Mouse (Mus musculus): ENCODE measurements at regions not wholly inside any gene's neighbourhood (a gene's known extent, or its start where the extent isn't known, plus 50 kb on each side); places are given as distances from the start of the nearest gene placed in this dataset.

- H3ac ChIP-seq (ENCODE audit: control insufficient read depth, insufficient read length, low read depth) = no peak overlapping the region
- H3K79me3 ChIP-seq (ENCODE audit: low read depth) = no peaks in the 10 kb centered on the region
- H3K36me3 ChIP-seq (ENCODE audit: control insufficient read depth, insufficient read depth) = no peaks in the 10 kb centered on the region
- H3K79me2 ChIP-seq (ENCODE audit: control insufficient read depth, insufficient read depth) = no peaks in the 10 kb centered on the region
- no peak for TF ChIP-seq MYOG (IDR thresholded peaks at IDR 0.05; ENCODE audit: control insufficient read depth, extremely low read depth, insufficient read length)
- TF ChIP-seq CEBPB (IDR thresholded peaks at IDR 0.05; ENCODE audit: low read depth) = no peak
- no peak for TF ChIP-seq FOSL1 (IDR thresholded peaks at IDR 0.05; ENCODE audit: insufficient read depth, low read length, poor library complexity, severe bottlenecking)
- TF ChIP-seq MAX (IDR thresholded peaks at IDR 0.05) = no peak
- TF ChIP-seq CTCF (IDR thresholded peaks at IDR 0.05; ENCODE audit: control insufficient read depth, insufficient read depth, insufficient read length) = no peak
- no peak for TF ChIP-seq MYOD1 (IDR thresholded peaks at IDR 0.05; ENCODE audit: control insufficient read depth, insufficient read length, low read depth)
- no peak for TF ChIP-seq USF1 (IDR thresholded peaks at IDR 0.05; ENCODE audit: low read depth)
- H3K4me3 ChIP-seq (ENCODE audit: insufficient read depth, poor library complexity, severe bottlenecking) = no peak overlapping the region
- no peaks in the 10 kb centered on the region for H3K27me3 ChIP-seq (ENCODE audit: control insufficient read depth, insufficient read depth, insufficient read length)
Observed at GRCm38 (mm10) chr1:75983487-75983886, 437.4 kb downstream of the Slc4a3 start.

GRCm38 (mm10) chr1:75988496-75988895, 442.4 kb downstream of the Slc4a3 start:
- Histone ChIP-seq H3K27me3 (ENCODE audit: control insufficient read depth, insufficient read depth, insufficient read length) (no peaks in the 10 kb centered on the region), H3K79me3 (ENCODE audit: low read depth) (no peaks in the 10 kb centered on the region), H3K79me2 (ENCODE audit: control insufficient read depth, insufficient read depth) (no peaks in the 10 kb centered on the region), H3ac (ENCODE audit: control insufficient read depth, insufficient read length, low read depth) (no peak overlapping the region), H3K4me3 (ENCODE audit: insufficient read depth, poor library complexity, severe bottlenecking) (no peak overlapping the region), H3K36me3 (ENCODE audit: control insufficient read depth, insufficient read depth) (no peaks in the 10 kb centered on the region)
- no peak for TF ChIP-seq USF1 (IDR thresholded peaks at IDR 0.05; ENCODE audit: low read depth)
- no peak for TF ChIP-seq MYOD1 (IDR thresholded peaks at IDR 0.05; ENCODE audit: control insufficient read depth, insufficient read length, low read depth)
- TF ChIP-seq MYOG (IDR thresholded peaks at IDR 0.05; ENCODE audit: control insufficient read depth, extremely low read depth, insufficient read length) = no peak

GRCm38 (mm10) chr1:75992039-75992438, 446.0 kb downstream of the Slc4a3 start:
- no peaks in the 10 kb centered on the region for H3K36me3 ChIP-seq (ENCODE audit: control insufficient read depth, insufficient read depth)
- no peaks in the 10 kb centered on the region for H3K79me3 ChIP-seq (ENCODE audit: low read depth)
- TF ChIP-seq CEBPB (IDR thresholded peaks at IDR 0.05; ENCODE audit: low read depth) (no peak), USF1 (IDR thresholded peaks at IDR 0.05; ENCODE audit: low read depth) (no peak), MYOD1 (IDR thresholded peaks at IDR 0.05; ENCODE audit: control insufficient read depth, insufficient read length, low read depth) (no peak), FOSL1 (IDR thresholded peaks at IDR 0.05; ENCODE audit: insufficient read depth, low read length, poor library complexity, severe bottlenecking) (no peak), CTCF (IDR thresholded peaks at IDR 0.05; ENCODE audit: control insufficient read depth, insufficient read depth, insufficient read length) (no peak)
- no peaks in the 10 kb centered on the region for H3K79me2 ChIP-seq (ENCODE audit: control insufficient read depth, insufficient read depth)
- H3ac ChIP-seq (ENCODE audit: control insufficient read depth, insufficient read length, low read depth) = no peak overlapping the region
- no peaks in the 10 kb centered on the region for H3K27me3 ChIP-seq (ENCODE audit: control insufficient read depth, insufficient read depth, insufficient read length)
- H3K4me3 ChIP-seq (ENCODE audit: insufficient read depth, poor library complexity, severe bottlenecking) = no peak overlapping the region

- Histone ChIP-seq H3ac (ENCODE audit: control insufficient read depth, insufficient read length, low read depth) (no peak overlapping the region), H3K4me3 (ENCODE audit: insufficient read depth, poor library complexity, severe bottlenecking) (no peak overlapping the region), H3K36me3 (ENCODE audit: control insufficient read depth, insufficient read depth) (no peaks in the 10 kb centered on the region), H3K79me2 (ENCODE audit: control insufficient read depth, insufficient read depth) (no peaks in the 10 kb centered on the region), H3K27me3 (ENCODE audit: control insufficient read depth, insufficient read depth, insufficient read length) (no peaks in the 10 kb centered on the region), H3K79me3 (ENCODE audit: low read depth) (no peaks in the 10 kb centered on the region)
- TF ChIP-seq MYOG (IDR thresholded peaks at IDR 0.05; ENCODE audit: control insufficient read depth, extremely low read depth, insufficient read length) = no peak
- no peak for TF ChIP-seq FOSL1 (IDR thresholded peaks at IDR 0.05; ENCODE audit: insufficient read depth, low read length, poor library complexity, severe bottlenecking)
- no peak for TF ChIP-seq MYOD1 (IDR thresholded peaks at IDR 0.05; ENCODE audit: control insufficient read depth, insufficient read length, low read depth)
- TF ChIP-seq USF1 (IDR thresholded peaks at IDR 0.05; ENCODE audit: low read depth) = no peak
- no peak for TF ChIP-seq MAX (IDR thresholded peaks at IDR 0.05)
- TF ChIP-seq CEBPB (IDR thresholded peaks at IDR 0.05; ENCODE audit: low read depth) = no peak
- no peak for TF ChIP-seq CTCF (IDR thresholded peaks at IDR 0.05; ENCODE audit: control insufficient read depth, insufficient read depth, insufficient read length)
Observed at GRCm38 (mm10) chr1:75997222-75997621, 451.2 kb downstream of the Slc4a3 start.

DNA sequence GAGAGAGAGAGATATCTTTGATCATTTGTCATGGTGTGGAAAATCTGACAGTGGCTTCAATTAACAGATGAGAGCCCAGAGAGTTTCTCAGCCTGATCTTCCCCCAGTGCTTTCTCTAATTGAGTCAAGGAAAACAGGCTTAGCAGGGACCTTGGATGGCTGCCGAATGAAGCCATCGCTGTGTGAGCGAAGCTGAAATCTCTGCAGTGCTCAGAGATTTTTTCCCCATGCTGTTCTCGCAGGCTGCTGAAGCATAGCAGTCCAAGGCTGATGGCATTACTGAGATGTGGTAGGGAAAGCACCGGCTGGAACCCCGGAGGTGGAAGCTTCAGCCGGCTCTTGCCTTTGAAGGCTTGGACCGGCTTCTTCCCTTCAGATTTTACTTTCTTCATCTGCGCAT, 455.1 kb downstream of the Slc4a3 start:
- TF ChIP-seq FOSL1 (IDR thresholded peaks at IDR 0.05; ENCODE audit: insufficient read depth, low read length, poor library complexity, severe bottlenecking) (no peak), MYOD1 (IDR thresholded peaks at IDR 0.05; ENCODE audit: control insufficient read depth, insufficient read length, low read depth) (no peak), MYOG (IDR thresholded peaks at IDR 0.05; ENCODE audit: control insufficient read depth, extremely low read depth, insufficient read length) (no peak)
- H3ac ChIP-seq (ENCODE audit: control insufficient read depth, insufficient read length, low read depth) = no peak overlapping the region
- no peaks in the 10 kb centered on the region for H3K27me3 ChIP-seq (ENCODE audit: control insufficient read depth, insufficient read depth, insufficient read length)
- H3K4me3 ChIP-seq (ENCODE audit: insufficient read depth, poor library complexity, severe bottlenecking) = no peak overlapping the region
- H3K79me3 ChIP-seq (ENCODE audit: low read depth) = no peaks in the 10 kb centered on the region
- H3K79me2 ChIP-seq (ENCODE audit: control insufficient read depth, insufficient read depth) = no peaks in the 10 kb centered on the region
- no peaks in the 10 kb centered on the region for H3K36me3 ChIP-seq (ENCODE audit: control insufficient read depth, insufficient read depth)

GRCm38 (mm10) chr1:76009601-76010000, 463.5 kb downstream of the Slc4a3 start:
- no peak overlapping the region for H3K4me3 ChIP-seq (ENCODE audit: insufficient read depth, poor library complexity, severe bottlenecking)
- no peaks in the 10 kb centered on the region for H3K79me3 ChIP-seq (ENCODE audit: low read depth)
- TF ChIP-seq MYOG (IDR thresholded peaks at IDR 0.05; ENCODE audit: control insufficient read depth, extremely low read depth, insufficient read length) (no peak), MAX (IDR thresholded peaks at IDR 0.05) (no peak)
- H3K79me2 ChIP-seq (ENCODE audit: control insufficient read depth, insufficient read depth) = no peaks in the 10 kb centered on the region
- no peaks in the 10 kb centered on the region for H3K27me3 ChIP-seq (ENCODE audit: control insufficient read depth, insufficient read depth, insufficient read length)
- no peaks in the 10 kb centered on the region for H3K36me3 ChIP-seq (ENCODE audit: control insufficient read depth, insufficient read depth)
- no peak overlapping the region for H3ac ChIP-seq (ENCODE audit: control insufficient read depth, insufficient read length, low read depth)

Measured in C2C12 (cell line).